7 mouse cellular contexts compared by ENCODE assay signal in genomic region chr15:6873154-6873806, GRCm38 (mm10). TPM values are rescaled to one million over a fixed set of nuclear protein-coding genes. Genes with fewer than 3 reads are reported as not detected.
DNase-seq lines count a peak whose midpoint lies in the region; ATAC-seq lines count a peak whose summit lies in the region.

No protein-coding gene starts in this region.

- no peak for ATAC-seq in hindbrain, embryonic 12.5 days (ENCODE audit: low FRiP score)
- ATAC-seq in lung, embryonic 15.5 days (ENCODE audit: borderline replicate concordance, extremely low read depth, low FRiP score, low TSS enrichment), result no peak
- 0 out of 2 replicates have a peak, but pooled peaks have one; percentile 14 for ATAC-seq in stomach, embryonic 15.5 days (ENCODE audit: insufficient read depth, low FRiP score, low read depth)

- DNase-seq in ZHBTc4 (ENCODE audit: low read depth, low spot score), result peak; percentile 34
- DNase-seq in embryonic facial prominence, embryonic 10.5 days (ENCODE audit: low spot score), result peak; percentile 30
- no peak for DNase-seq in spleen, postnatal 36 days (ENCODE audit: low spot score in 2 of 2)
- no peak for DNase-seq in yolk sac, embryonic 10.5 days (ENCODE audit: low spot score)

- peaks cover 19% of the 10 kb centered on the region for H3K4me1 ChIP-seq in embryonic facial prominence, embryonic 10.5 days
- H3K4me1 ChIP-seq in hindbrain, embryonic 12.5 days, result peaks cover 12% of the 10 kb centered on the region
- peaks cover 19% of the 10 kb centered on the region for H3K4me1 ChIP-seq in lung, embryonic 15.5 days
- peaks cover 6% of the 10 kb centered on the region; the same call in 1 of the 2 replicates for H3K4me1 ChIP-seq in stomach, embryonic 15.5 days

- peak overlapping the region; percentile 60 for H3K4me3 ChIP-seq in embryonic facial prominence, embryonic 10.5 days
- peak overlapping the region; percentile 43 for H3K4me3 ChIP-seq in hindbrain, embryonic 12.5 days
- peak overlapping the region; percentile 50 for H3K4me3 ChIP-seq in lung, embryonic 15.5 days
- H3K4me3 ChIP-seq in stomach, embryonic 15.5 days (replicated peaks), result peak overlapping the region; percentile 50

- H3K36me3 ChIP-seq in embryonic facial prominence, embryonic 10.5 days (replicated peaks), result no peaks in the 10 kb centered on the region
- no peaks in the 10 kb centered on the region for H3K36me3 ChIP-seq in hindbrain, embryonic 12.5 days
- H3K36me3 ChIP-seq in lung, embryonic 15.5 days, result no peaks in the 10 kb centered on the region
- H3K36me3 ChIP-seq in stomach, embryonic 15.5 days, result no peaks in the 10 kb centered on the region

- peak overlapping the region; percentile 84 for H3K4me2 ChIP-seq in hindbrain, embryonic 12.5 days (replicated peaks)
- peak overlapping the region; percentile 89 for H3K4me2 ChIP-seq in lung, embryonic 15.5 days
- peak overlapping the region; percentile 95 for H3K4me2 ChIP-seq in stomach, embryonic 15.5 days

- H3K27ac ChIP-seq in embryonic facial prominence, embryonic 10.5 days (replicated peaks), result no peak overlapping the region
- H3K27ac ChIP-seq in hindbrain, embryonic 12.5 days, result no peak overlapping the region
- no peak overlapping the region for H3K27ac ChIP-seq in lung, embryonic 15.5 days
- no peak overlapping the region for H3K27ac ChIP-seq in stomach, embryonic 15.5 days

- H3K9me3 ChIP-seq in embryonic facial prominence, embryonic 10.5 days, result no peaks in the 10 kb centered on the region
- no peaks in the 10 kb centered on the region for H3K9me3 ChIP-seq in hindbrain, embryonic 12.5 days (replicated peaks)
- no peaks in the 10 kb centered on the region for H3K9me3 ChIP-seq in lung, embryonic 15.5 days
- no peaks in the 10 kb centered on the region for H3K9me3 ChIP-seq in stomach, embryonic 15.5 days

- WGBS in embryonic facial prominence, embryonic 10.5 days, result 32% methylated on average over 17 of the region's 17 CpGs
- 34% methylated on average over 17 of the region's 17 CpGs for WGBS in hindbrain, embryonic 12.5 days
- 33% methylated on average over 17 of the region's 17 CpGs for WGBS in lung, embryonic 15.5 days
- WGBS in stomach, embryonic 15.5 days, result 48% methylated on average over 17 of the region's 17 CpGs

- no peak overlapping the region for H3K9ac ChIP-seq in hindbrain, embryonic 12.5 days
- H3K9ac ChIP-seq in lung, embryonic 15.5 days, result peak overlapping the region; percentile 42
- H3K9ac ChIP-seq in stomach, embryonic 15.5 days, result no peak overlapping the region

- peaks cover 67% of the 10 kb centered on the region for H3K27me3 ChIP-seq in embryonic facial prominence, embryonic 10.5 days (replicated peaks; ENCODE audit: low read depth, poor library complexity, severe bottlenecking)
- H3K27me3 ChIP-seq in hindbrain, embryonic 12.5 days, result peaks cover 29% of the 10 kb centered on the region
- peaks cover 22% of the 10 kb centered on the region; the same call in 1 of the 2 replicates for H3K27me3 ChIP-seq in lung, embryonic 15.5 days
- H3K27me3 ChIP-seq in stomach, embryonic 15.5 days (replicated peaks), result 0 out of 2 replicates have a peak, but pooled peaks cover 14% of the 10 kb centered on the region

RNA-seq across cellular contexts. Expression of gene Osmr, which starts 1.5 kb away (rescaled TPM):
- 0.35 and 0.36 TPM in 2 replicates for polyA plus RNA-seq in embryonic facial prominence, embryonic 10.5 days (2016; fragmentation: Nextera tagmentation; extraction: Ambion mirVana)
- 1.0 and 1.4 TPM in 2 replicates for polyA plus RNA-seq in hindbrain, embryonic 12.5 days (2016; fragmentation: Nextera tagmentation; extraction: Ambion mirVana)
- polyA plus RNA-seq in lung, embryonic 15.5 days (2015; fragmentation: Nextera tagmentation; extraction: Ambion mirVana), result 1.1 and 2.1 TPM in 2 replicates
- polyA plus RNA-seq in stomach, embryonic 15.5 days (2015; fragmentation: Nextera tagmentation; extraction: Ambion mirVana), result 1.7 and 1.8 TPM in 2 replicates

Comparison
In these comparisons a context has a peak if more than half of its experiments do, and no peak if none do; other contexts are left out.
1. DNase-seq: peak in ZHBTc4 (single experiment) and embryonic facial prominence, embryonic 10.5 days (single experiment); none in spleen, postnatal 36 days (0 of 2) and yolk sac, embryonic 10.5 days (single experiment).
2. Peak in every context shown above with its lines, with median percentiles within 50 percentile points of each other: H3K4me3 ChIP-seq and H3K4me2 ChIP-seq.